Mouse (Mus musculus) small intestine, adult 2 months (tissue): ENCODE results near the gene Rapsn.

Source experiments
- CTCF ChIP-seq: fragments of 200-500 bp; IDR thresholded peaks from 2 replicates; pipeline ENCODE4 v1.5.1; 2012; ENCODE audit warnings: low read depth, mild to moderate bottlenecking, control low read depth, inconsistent platforms, low read length, moderate library complexity, mixed read lengths; ENCODE audit not compliant: insufficient replicate concordance, insufficient read length; ENCODE audit errors: extremely low read depth
- POLR2A ChIP-seq: fragments of 200-500 bp; IDR thresholded peaks from 2 replicates; pipeline ENCODE4 v1.6.1; 2012; ENCODE audit warnings: low read depth, mild to moderate bottlenecking, control low read depth, inconsistent platforms, low read length, moderate library complexity

- no peak for TF ChIP-seq POLR2A
- no peak for TF ChIP-seq CTCF
Measured at GRCm38 (mm10) chr2:91061849-91062481, 26.5 kb downstream of the Rapsn start.
